Mouse (Mus musculus): ENCODE data around the gene Adcy7. TPM values are rescaled to one million over a fixed set of nuclear protein-coding genes. Genes with fewer than 3 reads are reported as not detected.

Adcy7 gene
- polyA plus RNA-seq, 1 experiment from 2014 or later, result 2.2 TPM

- H3K9me3 ChIP-seq (replicated peaks), result no peaks in the 10 kb centered on the region
- WGBS, result 92% methylated on average over 9 of the region's 9 CpGs
- 0 out of 2 replicates have a peak, but pooled peaks cover 3% of the 10 kb centered on the region for H3K4me1 ChIP-seq
- H3K27me3 ChIP-seq (ENCODE audit: low read depth, poor library complexity, severe bottlenecking), result no peaks in the 10 kb centered on the region
- H3K4me3 ChIP-seq, result no peak overlapping the region
- no peak overlapping the region for H3K27ac ChIP-seq (replicated peaks)
- DNase-seq (ENCODE audit: low spot score), result no peak
- no peaks in the 10 kb centered on the region for H3K36me3 ChIP-seq
These were observed 21.6 kb downstream of the Adcy7 start for GRCm38 (mm10) chr8:88293590-88294356.

GRCm38 (mm10) chr8:88294977-88295376 is 22.8 kb downstream of the Adcy7 start:
- Histone ChIP-seq H3K27ac (replicated peaks) (no peak overlapping the region), H3K9me3 (replicated peaks) (no peaks in the 10 kb centered on the region), H3K4me1 (0 out of 2 replicates have a peak, but pooled peaks cover 3% of the 10 kb centered on the region), H3K4me3 (no peak overlapping the region), H3K36me3 (no peaks in the 10 kb centered on the region), H3K27me3 (ENCODE audit: low read depth, poor library complexity, severe bottlenecking) (no peaks in the 10 kb centered on the region)
- 98% methylated on average over 2 of the region's 2 CpGs for WGBS
- DNase-seq (ENCODE audit: low spot score), result no peak

GRCm38 (mm10) chr8:88297976-88298732 is 26.0 kb downstream of the Adcy7 start:
- 73% methylated on average over 12 of the region's 12 CpGs for WGBS
- H3K27me3 ChIP-seq (ENCODE audit: low read depth, poor library complexity, severe bottlenecking), result no peaks in the 10 kb centered on the region
- H3K36me3 ChIP-seq, result no peaks in the 10 kb centered on the region
- H3K9me3 ChIP-seq (replicated peaks), result no peaks in the 10 kb centered on the region
- no peak for DNase-seq (ENCODE audit: low spot score)
- peaks cover 23% of the 10 kb centered on the region for H3K4me1 ChIP-seq
- no peak overlapping the region for H3K4me3 ChIP-seq
- H3K27ac ChIP-seq (replicated peaks), result no peak overlapping the region

- Histone ChIP-seq H3K4me1 (peaks cover 23% of the 10 kb centered on the region), H3K27ac (replicated peaks) (no peak overlapping the region), H3K9me3 (replicated peaks) (no peaks in the 10 kb centered on the region), H3K4me3 (no peak overlapping the region), H3K27me3 (ENCODE audit: low read depth, poor library complexity, severe bottlenecking) (no peaks in the 10 kb centered on the region), H3K36me3 (no peaks in the 10 kb centered on the region)
- WGBS, result 91% methylated on average over 10 of the region's 10 CpGs
- DNase-seq (ENCODE audit: low spot score), result no peak
These were observed 26.5 kb downstream of the Adcy7 start for GRCm38 (mm10) chr8:88298733-88299103.

- WGBS, result 77% methylated on average over 10 of the region's 10 CpGs
- H3K27ac ChIP-seq (replicated peaks), result peak overlapping the region; percentile 56
These were observed 27.9 kb downstream of the Adcy7 start for GRCm38 (mm10) chr8:88299907-88300603.

GRCm38 (mm10) chr8:88301589-88302437 is 29.6 kb downstream of the Adcy7 start:
- no peaks in the 10 kb centered on the region for H3K9me3 ChIP-seq (replicated peaks)
- 77% methylated on average over 15 of the region's 15 CpGs for WGBS
- no peaks in the 10 kb centered on the region for H3K36me3 ChIP-seq
- peak overlapping the region; percentile 52 for H3K27ac ChIP-seq (replicated peaks)
- DNase-seq (ENCODE audit: low spot score), result no peak
- H3K4me1 ChIP-seq, result peaks cover 23% of the 10 kb centered on the region
- no peak overlapping the region for H3K4me3 ChIP-seq
- no peaks in the 10 kb centered on the region for H3K27me3 ChIP-seq (ENCODE audit: low read depth, poor library complexity, severe bottlenecking)

More at GRCm38 (mm10) chr8:88299907-88300603, 27.9 kb downstream of the Adcy7 start:
- no peak for DNase-seq (ENCODE audit: low spot score)
- Histone ChIP-seq H3K9me3 (replicated peaks) (no peaks in the 10 kb centered on the region), H3K36me3 (no peaks in the 10 kb centered on the region), H3K4me1 (peaks cover 23% of the 10 kb centered on the region), H3K4me3 (0 out of 2 replicates have a peak overlapping the region, but pooled peaks have one; percentile 4), H3K27me3 (ENCODE audit: low read depth, poor library complexity, severe bottlenecking) (no peaks in the 10 kb centered on the region)

GRCm38 (mm10) chr8:88305814-88306213 is 33.6 kb downstream of the Adcy7 start:
- no peaks in the 10 kb centered on the region for H3K36me3 ChIP-seq
- no peaks in the 10 kb centered on the region for H3K9me3 ChIP-seq (replicated peaks)
- WGBS, result 88% methylated on average over 4 of the region's 4 CpGs
- no peak for DNase-seq (ENCODE audit: low spot score)
- H3K4me1 ChIP-seq, result peaks cover 15% of the 10 kb centered on the region
- H3K27ac ChIP-seq (replicated peaks), result no peak overlapping the region
- no peaks in the 10 kb centered on the region for H3K27me3 ChIP-seq (ENCODE audit: low read depth, poor library complexity, severe bottlenecking)
- no peak overlapping the region for H3K4me3 ChIP-seq

- Histone ChIP-seq H3K9me3 (replicated peaks) (no peaks in the 10 kb centered on the region), H3K36me3 (no peaks in the 10 kb centered on the region), H3K27ac (replicated peaks) (no peak overlapping the region), H3K4me3 (no peak overlapping the region), H3K4me1 (peaks cover 13% of the 10 kb centered on the region), H3K27me3 (ENCODE audit: low read depth, poor library complexity, severe bottlenecking) (no peaks in the 10 kb centered on the region)
- no peak for DNase-seq (ENCODE audit: low spot score)
- 80% methylated on average over 14 of the region's 14 CpGs for WGBS
These were observed 34.3 kb downstream of the Adcy7 start for GRCm38 (mm10) chr8:88306511-88306910.

- Histone ChIP-seq H3K36me3 (no peaks in the 10 kb centered on the region), H3K4me3 (no peak overlapping the region), H3K27me3 (ENCODE audit: low read depth, poor library complexity, severe bottlenecking) (no peaks in the 10 kb centered on the region), H3K27ac (replicated peaks) (no peak overlapping the region), H3K4me1 (peaks cover under 1% of the 10 kb centered on the region; the same call in 1 of the 2 replicates), H3K9me3 (replicated peaks) (no peaks in the 10 kb centered on the region)
- WGBS, result 88% methylated on average over 4 of the region's 4 CpGs
- no peak for DNase-seq (ENCODE audit: low spot score)
These were observed 35.5 kb downstream of the Adcy7 start for GRCm38 (mm10) chr8:88307736-88308135.

GRCm38 (mm10) chr8:88309274-88309873 is 37.2 kb downstream of the Adcy7 start:
- 82% methylated on average over 10 of the region's 10 CpGs for WGBS
- Histone ChIP-seq H3K4me3 (no peak overlapping the region), H3K27me3 (ENCODE audit: low read depth, poor library complexity, severe bottlenecking) (0 out of 2 replicates have a peak, but pooled peaks cover 4% of the 10 kb centered on the region), H3K9me3 (replicated peaks) (no peaks in the 10 kb centered on the region), H3K36me3 (no peaks in the 10 kb centered on the region), H3K4me1 (no peaks in the 10 kb centered on the region), H3K27ac (replicated peaks) (no peak overlapping the region)
- no peak for DNase-seq (ENCODE audit: low spot score)

- 92% methylated on average over 7 of the region's 7 CpGs for WGBS
- Histone ChIP-seq H3K4me1 (no peaks in the 10 kb centered on the region), H3K4me3 (no peak overlapping the region), H3K27ac (replicated peaks) (no peak overlapping the region), H3K27me3 (ENCODE audit: low read depth, poor library complexity, severe bottlenecking) (0 out of 2 replicates have a peak, but pooled peaks cover 4% of the 10 kb centered on the region), H3K36me3 (no peaks in the 10 kb centered on the region), H3K9me3 (replicated peaks) (no peaks in the 10 kb centered on the region)
- no peak for DNase-seq (ENCODE audit: low spot score)
These were observed 37.7 kb downstream of the Adcy7 start for GRCm38 (mm10) chr8:88309881-88310280.

Data from midbrain, embryonic 10.5 days (tissue).